Mouse (Mus musculus) inflammation-experienced regulatory T-cells (primary cell): Measurements from ENCODE around the gene Tspan1. TPM values are rescaled to one million over a fixed set of nuclear protein-coding genes. Genes with fewer than 3 reads are reported as not detected.

Source experiments
- polyA plus RNA-seq, 2 experiments: library from polyadenylated mRNA; unstranded; fragments of 100-300 nt; shearing (Covaris generic); gene quantifications; one replicate each; pipeline ENCODE4 v1.2.1; 2017

Gene Tspan1
- under 1 TPM in 1 of 2 experiments, not detected in 1; 0.32 TPM for polyA plus RNA-seq

DNA sequence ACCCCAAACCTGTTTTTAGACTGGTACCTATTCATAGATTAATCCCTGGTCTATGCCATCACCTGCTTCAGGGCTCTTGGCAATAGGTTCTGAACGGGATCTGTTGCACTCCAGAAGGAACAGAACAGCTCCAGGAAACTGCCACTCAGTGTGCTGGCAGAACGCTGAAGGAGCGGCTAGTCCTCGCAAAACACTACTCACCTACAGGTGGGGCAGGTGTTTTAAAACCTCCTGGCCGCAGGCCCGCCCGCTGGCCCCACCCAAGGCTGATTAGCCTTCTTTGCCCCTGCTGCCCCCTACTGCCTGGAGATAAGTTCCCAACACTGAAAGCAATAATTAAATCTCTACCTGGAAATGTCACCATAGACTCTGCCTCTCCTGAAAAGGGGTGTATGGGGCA, at the start of gene Tspan1:
Gene Tspan1, minus strand, starts transcription at position 198 of the 400 bp plus-strand sequence.

DNA sequence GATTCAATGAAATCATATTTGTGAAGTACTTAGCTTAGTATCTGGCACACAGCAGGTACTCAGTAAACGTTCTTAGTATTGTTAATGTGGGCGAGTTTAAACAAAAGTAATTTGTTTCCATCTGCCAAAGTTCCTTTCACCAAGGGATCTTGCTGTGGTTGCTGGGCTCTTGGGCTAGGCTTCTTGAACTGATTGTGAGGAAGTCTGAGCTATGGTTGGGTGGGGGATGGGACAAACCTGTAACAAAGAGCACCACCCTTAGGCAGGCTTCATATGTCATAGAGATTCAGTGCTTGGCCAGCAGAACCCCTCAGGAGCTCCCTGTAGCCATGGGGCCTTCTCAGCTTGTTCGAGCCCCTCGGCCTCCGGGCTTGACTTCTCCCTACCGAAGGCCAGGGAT, 5.7 kb upstream of the Tspan1 start, which contains the start of the genes 1700042G07Rik and Gm49337:
Gene 1700042G07Rik, plus strand, starts transcription at position 301 of the 400 bp plus-strand sequence.
Gene Gm49337, plus strand, starts transcription at position 313 of the 400 bp plus-strand sequence.

DNA sequence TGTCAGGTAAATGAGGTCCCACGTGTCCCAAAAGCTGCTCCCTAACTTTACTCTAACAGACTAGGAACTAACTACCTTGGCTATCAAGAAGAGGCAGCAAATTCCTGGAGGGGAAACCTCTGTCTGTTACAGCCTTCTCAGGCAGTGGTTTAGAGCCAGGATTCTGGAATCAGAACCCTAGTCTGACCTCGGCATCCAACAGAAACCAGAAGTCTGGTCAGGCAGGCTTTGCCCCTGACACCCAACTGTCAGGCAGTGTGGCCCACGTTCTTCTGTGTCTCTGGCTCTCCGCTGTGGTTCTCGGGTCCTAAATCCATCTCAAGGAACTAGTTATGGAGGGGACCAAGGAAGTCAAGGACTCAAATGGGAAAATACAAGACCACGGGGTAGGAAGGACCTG, 16.2 kb downstream of the Tspan1 start, which contains the start of gene Lurap1:
Gene Lurap1, minus strand, starts transcription at position 101 of the 400 bp plus-strand sequence.

DNA sequence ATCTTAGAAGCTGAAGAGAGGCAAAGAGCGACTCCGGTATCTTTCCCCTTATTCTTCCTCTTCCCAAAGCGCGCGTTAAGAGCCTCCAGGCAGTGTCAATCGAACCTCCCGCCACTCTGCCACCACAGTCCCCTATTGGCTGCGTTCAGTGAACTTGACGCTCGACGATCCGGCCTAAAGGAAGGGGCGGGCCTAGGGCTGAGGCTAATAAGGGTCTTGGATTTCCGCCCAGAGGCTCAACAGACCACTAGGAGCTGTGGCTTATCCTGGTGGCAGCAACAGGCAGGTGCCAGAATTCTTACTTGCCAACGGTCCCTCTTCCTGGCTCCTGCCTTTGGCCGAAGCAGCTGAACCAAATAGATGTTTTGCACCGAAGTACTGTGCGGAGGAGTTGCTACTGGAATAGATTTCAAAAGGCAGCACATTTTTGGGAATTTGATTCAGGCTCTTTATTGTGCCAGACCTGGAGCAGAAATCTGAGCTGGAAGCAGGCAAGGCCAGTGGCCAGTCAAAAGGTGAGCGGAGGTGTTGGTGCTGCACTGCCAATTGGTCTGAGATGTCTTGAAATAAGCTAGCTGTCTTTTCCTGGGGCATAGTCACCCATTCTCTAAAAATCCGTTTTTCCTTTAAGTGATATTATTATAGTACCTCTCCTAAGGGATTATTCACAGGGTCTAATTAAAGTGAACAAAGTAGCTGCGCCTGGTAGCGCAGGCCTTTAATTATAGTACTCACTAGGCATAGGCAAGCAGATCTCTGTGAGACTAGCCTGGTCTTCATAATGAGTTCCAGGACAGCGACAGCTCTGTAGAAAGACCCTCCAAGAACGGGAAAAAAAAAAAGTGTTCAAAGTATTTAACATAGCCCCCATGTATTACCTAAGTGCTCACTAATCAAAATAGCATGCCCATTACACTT, 43.5 kb downstream of the Tspan1 start, which contains the start of the genes Rad54l and Pomgnt1:
Gene Rad54l, minus strand, starts transcription at position 89 of the 918 bp plus-strand sequence.
Gene Pomgnt1, plus strand, starts transcription at position 239 of the 918 bp plus-strand sequence.

Other genes with a start within 250 kb of the Tspan1 start
- 1 to 10 TPM in 1 of 2 experiments, under 1 TPM in 1; 0.04 to 2.1 TPM for gene Dmbx1, start 227.7 kb downstream of the Tspan1 start, polyA plus RNA-seq
- gene Faah, start 149.7 kb downstream of the Tspan1 start, polyA plus RNA-seq, result 100 to 1,000 TPM; 126 to 198 TPM
- 10 to 100 TPM; 23.5 to 25.0 TPM for gene Nsun4, start 113.7 kb downstream of the Tspan1 start, polyA plus RNA-seq
- gene Uqcrh, start 92.5 kb downstream of the Tspan1 start, polyA plus RNA-seq, result 100 to 1,000 TPM; 365 to 424 TPM
- 10 to 100 TPM; 38.4 to 39.0 TPM for gene Lrrc41, start 92.3 kb downstream of the Tspan1 start, polyA plus RNA-seq
- 1 to 10 TPM; 2.5 to 4.4 TPM for gene Rad54l, start 43.9 kb downstream of the Tspan1 start, polyA plus RNA-seq
- gene Pomgnt1, start 43.8 kb downstream of the Tspan1 start, polyA plus RNA-seq, result 10 to 100 TPM; 27.6 to 41.3 TPM
- under 1 TPM; 0.13 to 0.34 TPM for gene Lurap1, start 16.3 kb downstream of the Tspan1 start, polyA plus RNA-seq
- not detected for gene 1700042G07Rik, start 5.8 kb upstream of the Tspan1 start, polyA plus RNA-seq
- not detected for gene Gm49337, start 5.8 kb upstream of the Tspan1 start, polyA plus RNA-seq
- 1 to 10 TPM; 3.8 to 5.7 TPM for gene Pik3r3, start 54.0 kb upstream of the Tspan1 start, polyA plus RNA-seq